Mouse (Mus musculus) liver, adult 2 months (tissue): Measurements from ENCODE around the gene Ptprg.

Experiments used
- CTCF ChIP-seq: fragments of 200-500 bp; IDR thresholded peaks from 2 replicates; pipeline ENCODE4 v1.5.1; 2011; ENCODE audit warnings: low read depth, low read length, control low read depth
- POLR2A ChIP-seq: fragments of 200-500 bp; IDR thresholded peaks from 2 replicates; pipeline ENCODE4 v1.6.1; 2011; ENCODE audit warnings: low read length, control low read depth; ENCODE audit not compliant: insufficient read depth; ENCODE audit errors: extremely low read depth

- TF ChIP-seq POLR2A (no peak), CTCF (no peak)
Measured at GRCm38 (mm10) chr14:12220540-12220939, 667.2 kb downstream of the Ptprg start.
